Mouse (Mus musculus) T-cell, adult 2 months (primary cell): ENCODE data around the gene P2rx4.

Experiments used
- DNase-seq: peaks from one replicate; pipeline ENCODE4 v3.0.0; 2022; ENCODE audit warnings: low spot score

Gene P2rx4

DNA sequence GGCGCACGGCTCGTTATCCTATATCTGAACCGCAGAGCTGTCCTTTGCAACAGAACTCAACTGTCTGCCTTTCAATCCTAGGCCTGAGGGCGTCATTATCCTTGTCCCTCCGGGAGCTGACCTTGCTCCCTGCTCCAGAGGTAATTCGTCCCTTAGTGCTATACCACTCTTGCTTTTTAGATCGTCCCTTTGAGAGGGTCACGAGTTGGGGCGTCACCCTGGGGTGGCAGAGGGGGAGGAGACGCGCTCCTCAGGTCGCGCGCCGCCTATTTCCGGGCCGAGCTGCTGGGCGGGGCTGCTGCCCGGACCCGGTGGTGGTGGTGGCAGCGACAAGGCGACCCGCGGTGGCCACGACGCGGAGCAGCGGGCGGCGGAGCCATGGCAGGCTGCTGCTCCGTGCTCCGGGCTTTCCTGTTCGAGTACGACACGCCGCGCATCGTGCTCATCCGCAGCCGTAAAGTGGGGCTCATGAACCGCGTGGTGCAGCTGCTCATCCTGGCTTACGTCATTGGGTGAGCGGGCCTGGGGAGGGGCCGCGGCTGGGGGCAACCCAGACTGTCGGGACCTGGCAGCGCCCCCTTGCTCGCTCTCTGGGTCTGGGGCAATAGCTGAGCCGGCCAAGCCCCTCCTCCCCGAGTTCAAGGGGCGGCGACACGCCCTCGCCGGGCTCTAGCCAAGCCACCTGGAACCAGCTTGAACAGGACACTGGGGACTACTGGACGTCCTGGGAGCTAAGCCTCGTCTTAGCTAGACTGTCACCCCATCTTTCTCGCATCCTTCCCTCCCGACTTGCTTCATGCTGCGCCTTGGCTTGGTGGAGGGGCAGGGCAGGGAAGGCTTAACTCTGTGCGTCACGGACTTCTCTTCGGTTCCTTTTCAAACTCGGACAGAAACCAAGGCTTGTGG, at the start of gene P2rx4:
P2rx4 (plus strand) TSS at position 269 of the 906 bp plus-strand sequence.
- peak; percentile 94 for DNase-seq

DNA sequence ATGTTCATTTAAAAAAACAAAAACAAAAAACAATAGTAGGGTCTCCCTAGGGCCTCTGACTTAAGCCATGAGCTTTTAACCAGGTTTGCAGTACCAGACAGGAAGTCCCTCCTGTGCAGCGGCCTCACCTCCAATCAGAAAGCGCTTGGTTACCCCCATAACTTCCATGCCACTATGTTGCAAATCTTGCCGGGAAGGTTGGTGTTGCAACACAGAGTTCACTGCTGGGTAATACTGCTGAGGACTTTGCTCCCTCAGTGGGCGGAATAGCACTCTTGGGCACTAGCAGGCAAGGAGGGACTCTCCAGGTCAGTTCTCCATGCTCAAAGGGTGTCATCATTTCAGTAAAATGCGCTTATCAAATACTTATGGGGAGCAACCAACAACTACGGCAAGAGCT, 44.8 kb upstream of the P2rx4 start:
- DNase-seq = no peak

DNA sequence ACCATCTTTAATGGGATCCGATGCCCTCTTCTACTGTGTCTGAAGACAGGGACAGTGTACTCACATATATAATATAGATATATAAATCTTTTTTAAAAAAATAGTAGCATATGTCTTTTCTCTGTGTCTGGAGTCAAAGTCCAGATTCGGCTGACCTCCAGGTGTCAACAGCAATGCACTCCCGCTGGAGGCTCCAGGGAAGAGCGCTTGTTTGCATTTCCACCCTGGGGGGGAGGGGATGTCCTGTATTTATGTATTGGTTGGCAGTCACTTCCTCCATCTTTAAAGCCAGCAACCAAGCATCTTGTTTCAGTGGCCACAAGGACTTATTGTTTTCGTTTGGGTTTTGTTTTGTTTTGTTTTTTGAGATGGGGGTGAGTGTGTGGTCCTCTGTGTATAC, 42.3 kb upstream of the P2rx4 start:
- DNase-seq = no peak

DNA sequence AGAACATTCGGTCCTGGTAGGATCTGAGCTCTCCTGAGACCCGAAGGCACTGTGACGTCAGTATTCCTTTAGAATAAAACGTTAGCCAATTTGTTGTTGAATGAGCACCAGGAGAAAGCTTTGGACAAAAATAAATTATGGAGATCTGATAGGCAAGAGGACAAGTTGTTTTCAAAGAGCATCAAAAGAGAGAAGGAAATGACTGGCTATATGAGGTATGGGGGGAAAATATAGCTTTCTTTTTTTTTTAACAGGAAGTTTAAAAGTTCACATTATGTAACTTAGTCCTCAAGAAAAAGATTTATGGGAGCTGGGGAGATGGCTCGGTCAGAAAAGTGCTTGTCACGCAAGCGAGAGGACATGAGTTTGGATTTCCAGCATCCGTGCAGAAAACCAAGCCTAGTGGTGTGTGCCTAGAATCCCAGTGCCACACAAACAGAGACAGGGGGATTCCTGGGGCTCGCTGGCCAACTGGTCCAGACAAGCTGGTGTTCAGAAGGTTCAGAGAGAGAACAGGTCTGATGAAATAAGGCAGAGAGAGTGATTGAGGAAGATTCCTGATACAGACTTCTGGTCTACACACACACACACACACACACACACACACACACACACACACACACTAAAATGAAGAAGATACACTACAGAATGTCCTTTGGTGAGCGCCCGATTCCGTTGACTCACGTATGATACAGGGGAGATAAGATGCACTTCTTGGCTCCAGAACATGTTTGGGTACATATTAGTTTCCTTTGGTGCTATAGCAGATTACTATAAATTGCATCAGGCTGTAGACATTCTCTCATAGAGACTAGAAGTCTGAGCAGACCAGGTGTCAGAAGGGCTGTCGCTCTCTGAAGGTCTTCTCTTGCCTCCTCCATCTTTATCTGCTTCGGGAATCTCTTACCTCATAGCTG, 38.1 kb upstream of the P2rx4 start:
- DNase-seq = no peak

DNA sequence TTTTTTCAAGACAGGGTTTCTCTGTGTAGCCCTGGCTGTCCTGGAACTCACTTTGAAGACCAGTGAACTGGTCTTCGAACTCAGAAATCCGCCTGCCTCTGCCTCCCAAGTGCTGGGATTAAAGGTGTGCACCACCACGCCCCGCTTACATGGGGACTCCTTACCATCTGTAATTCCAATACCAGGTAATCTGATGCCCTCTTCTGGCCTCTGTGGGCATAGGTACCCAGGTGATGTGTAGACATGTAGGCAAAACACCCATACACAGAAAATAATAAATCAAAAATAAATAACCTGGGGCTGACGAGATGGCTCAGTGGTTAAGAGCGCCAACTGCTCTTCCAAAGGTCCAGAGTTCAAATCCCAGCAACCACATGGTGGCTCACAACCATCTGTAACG, 35.7 kb upstream of the P2rx4 start:
- peak; percentile 44 for DNase-seq

DNA sequence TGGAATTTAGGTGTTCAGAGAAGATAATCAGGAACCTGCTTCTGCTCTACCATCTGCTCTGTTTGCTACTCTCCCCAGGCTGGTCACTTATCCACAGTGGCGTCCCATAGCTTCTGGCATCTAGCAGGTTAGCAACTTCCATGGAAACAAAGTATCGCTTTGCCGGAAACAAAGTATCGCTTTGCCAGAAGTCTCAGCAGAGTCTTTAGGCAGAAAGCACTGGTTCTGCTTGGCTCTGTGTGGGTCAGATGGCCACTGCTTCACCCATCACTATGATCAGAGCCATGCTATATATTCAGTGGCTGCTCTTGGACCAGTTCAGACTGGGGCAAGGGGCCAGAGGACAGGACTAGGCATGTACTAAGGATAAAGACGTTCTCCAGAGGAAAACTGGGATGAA, 35.0 kb upstream of the P2rx4 start:
- no peak for DNase-seq

DNA sequence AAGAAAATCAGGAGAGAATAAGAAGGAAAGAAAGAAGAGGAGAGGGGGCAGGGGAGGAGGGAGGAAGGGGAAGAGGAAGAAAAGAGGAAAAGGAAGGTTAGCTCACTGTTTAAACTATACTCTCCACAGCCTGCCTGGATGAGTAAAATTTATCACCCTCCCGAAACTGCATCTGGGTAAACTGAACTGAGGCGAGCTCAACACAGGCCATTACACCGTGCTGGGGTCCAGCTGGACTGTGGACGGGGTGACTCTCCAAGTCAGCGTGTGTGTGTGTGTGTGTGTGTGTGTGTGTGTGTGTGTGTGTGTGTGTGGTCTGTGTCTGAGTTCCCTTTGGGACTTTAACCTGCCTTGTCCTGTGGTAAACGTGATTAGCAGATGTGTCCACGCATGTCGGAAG, 31.3 kb upstream of the P2rx4 start:
- DNase-seq = no peak

DNA sequence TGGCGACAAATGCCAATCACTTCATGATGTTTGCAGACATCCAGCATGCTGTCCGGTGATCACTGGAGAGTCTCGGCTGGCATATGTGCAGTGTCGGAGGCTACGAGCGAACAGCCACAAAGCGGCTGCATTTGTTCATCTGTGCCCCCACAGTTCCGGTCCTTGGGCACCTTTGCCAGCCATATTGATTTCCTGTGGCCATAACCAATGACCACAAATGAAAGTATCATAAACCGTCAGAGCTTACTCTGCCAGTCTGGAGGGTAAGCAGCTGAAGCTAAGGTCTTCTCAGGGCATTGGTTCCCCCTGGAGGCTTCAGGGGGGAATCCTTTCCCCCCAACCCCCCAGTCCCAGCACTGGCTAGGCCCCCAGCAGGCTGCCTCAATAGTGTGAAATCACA, 29.4 kb upstream of the P2rx4 start:
- DNase-seq = peak; percentile 27

DNA sequence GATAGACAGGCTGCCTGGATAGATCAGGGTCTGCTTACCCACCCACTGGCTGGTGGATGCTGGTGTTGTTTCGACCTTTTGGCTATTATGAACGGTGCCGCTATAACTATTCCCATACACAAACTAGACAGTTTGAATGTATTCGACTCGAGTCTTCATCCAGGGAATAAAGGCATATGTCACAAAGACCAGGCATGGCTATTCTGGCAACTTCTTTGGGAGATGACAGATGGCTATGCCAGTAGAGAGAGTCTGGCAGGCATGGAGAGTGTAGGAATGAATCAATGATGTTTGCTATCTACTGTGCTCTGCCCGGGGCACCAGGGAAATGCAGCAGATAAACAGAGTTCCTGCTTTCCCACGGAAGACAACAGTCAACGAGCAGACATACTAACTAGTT, 27.5 kb upstream of the P2rx4 start:
- DNase-seq = no peak

DNA sequence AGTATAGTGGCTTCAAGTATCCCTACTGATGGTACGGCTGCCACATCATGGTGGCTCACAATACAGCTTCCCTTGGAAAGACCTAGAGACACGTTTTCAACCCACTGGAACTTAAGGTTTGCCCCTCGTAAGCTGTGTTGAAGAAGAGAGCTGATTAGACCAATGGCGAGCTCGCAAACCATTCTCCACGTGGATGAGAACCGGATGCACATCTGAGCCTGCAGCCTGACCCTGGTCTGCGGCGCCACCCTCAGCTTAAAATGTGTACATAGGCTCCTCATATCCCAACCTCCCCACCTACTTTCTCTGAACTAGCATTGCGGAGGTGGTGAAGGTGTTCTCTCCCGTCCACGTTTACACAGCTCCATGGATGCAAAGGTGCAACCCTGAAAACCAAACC, 26.1 kb upstream of the P2rx4 start:
- no peak for DNase-seq

DNA sequence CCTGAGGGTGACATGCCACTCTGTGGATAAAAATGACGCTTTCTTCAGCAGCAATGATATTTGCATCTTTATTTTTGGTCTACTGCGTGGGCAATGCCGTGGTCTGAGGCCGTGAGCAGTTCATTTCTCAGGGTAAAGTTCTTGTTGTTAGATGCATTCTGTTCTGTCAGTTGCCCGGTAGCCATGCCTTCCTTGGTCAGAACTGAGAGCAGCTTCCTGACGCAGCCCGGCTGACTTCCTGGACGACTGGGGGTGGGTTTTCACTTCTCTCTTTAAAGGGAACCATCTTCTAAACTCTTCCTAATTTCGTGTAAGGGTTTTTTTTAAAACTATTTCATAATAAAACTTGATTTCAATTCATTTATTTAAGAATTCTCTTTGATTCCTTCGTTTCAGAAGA, 23.4 kb upstream of the P2rx4 start:
- DNase-seq = no peak

DNA sequence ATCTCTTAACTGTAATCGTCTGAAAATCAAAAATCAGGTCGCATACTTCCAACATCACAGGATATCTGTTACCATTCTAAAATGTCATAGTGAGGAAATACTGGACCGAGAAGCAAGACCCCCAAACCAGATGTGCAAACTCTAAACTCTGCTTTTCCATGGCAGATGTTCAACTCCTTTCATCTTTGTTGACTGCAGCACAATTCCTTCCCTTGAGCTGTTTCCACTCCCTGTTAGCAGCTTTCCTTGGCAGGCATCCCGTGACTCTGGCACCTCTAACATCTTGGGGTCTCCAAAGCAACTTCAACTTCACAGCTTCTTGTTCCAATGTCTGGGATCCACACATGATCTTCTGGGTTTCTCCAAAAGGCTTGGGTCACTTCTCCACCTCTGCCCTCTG, 20.0 kb upstream of the P2rx4 start:
- DNase-seq = no peak

DNA sequence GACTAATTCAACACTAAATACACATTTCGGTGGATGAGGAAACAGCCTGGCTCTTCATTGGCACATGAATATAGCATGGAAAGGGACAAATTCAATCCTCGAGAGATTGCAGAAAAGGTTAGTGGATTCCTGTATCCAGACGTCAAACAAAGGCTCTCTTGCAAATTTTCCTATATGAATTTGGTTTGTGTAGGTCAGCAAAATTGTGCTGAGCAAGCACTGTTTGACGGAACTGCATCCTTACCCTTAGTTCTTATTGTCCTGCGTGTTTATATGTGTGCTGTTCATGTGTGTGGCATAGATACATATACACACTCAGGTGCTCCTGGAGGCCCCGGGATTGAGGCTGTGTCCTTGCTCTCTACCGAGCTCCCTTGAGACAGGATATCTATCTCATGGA, 18.2 kb upstream of the P2rx4 start:
- no peak for DNase-seq

DNA sequence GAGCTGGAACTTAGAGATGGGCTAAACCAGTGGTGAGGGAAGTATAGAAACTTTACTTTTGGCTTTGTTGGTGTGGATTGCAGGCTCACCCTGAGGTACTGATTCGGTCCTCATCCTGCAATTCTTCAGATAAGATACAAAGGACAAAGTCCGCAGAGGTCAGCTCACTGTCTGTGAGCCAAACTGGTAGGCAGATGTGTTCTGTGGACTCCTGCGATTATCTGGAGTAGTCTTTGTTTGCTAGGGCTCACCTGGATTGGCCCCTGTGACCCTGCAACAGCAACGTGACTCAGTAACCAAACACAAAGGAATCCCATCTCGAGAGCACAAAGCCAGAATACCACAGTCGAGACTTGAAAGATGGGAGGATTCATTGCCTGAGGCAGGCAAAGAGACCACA, 16.9 kb upstream of the P2rx4 start:
- DNase-seq = no peak

DNA sequence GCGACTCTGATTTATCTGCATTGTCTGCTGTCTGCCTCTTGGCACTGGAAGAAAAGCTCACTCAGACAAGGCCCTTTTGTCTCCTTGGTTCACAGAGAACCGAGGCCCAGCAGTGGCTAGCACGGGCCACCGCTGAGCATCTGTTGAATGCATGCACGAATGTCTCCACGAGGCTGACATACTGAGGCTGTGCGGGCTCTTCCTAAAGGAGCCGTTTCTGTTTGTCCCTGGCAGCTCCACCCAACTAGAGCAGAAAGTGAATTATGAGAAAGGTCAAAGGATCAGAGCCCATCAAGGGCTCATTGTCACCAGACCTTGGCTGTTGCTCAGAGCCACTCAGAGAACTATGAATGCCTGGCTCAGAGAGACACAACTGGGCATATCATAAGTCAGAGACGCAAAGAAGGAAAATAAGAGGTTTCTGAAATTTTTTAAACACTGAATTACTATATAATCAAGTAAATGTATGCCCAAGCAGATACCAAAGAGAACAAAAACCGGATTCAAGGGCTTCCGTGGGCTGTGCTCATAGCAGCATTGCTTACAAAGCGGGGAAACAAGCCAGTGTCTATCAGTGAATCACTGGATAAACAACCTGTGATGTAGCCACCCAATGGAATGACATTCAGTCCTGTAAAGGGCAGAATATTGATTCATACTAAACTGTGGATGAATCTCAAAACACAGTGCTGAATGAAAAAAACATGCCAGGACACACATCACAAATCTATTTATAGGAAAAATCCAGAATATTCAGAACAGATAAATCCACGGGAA, 13.7 kb upstream of the P2rx4 start:
- no peak for DNase-seq

DNA sequence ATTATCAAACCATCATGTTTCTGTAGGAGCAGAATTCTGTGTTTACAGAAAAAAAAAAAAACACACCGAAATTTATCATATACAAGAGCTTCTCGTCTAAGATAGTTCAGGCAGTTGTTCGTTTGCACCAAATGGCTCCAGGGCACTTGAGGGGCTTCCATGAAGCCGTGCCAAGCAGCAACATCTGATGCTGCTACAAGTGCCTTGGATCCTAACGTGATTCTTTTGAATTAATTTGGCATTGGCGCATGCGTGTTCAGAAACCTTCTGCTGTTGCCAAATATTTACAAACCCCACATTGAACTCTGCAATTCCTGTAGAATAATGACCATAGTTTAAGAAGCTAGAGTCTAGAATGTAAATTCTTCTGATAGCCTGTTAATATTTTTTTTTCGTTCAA, 11.8 kb upstream of the P2rx4 start:
- no peak for DNase-seq

DNA sequence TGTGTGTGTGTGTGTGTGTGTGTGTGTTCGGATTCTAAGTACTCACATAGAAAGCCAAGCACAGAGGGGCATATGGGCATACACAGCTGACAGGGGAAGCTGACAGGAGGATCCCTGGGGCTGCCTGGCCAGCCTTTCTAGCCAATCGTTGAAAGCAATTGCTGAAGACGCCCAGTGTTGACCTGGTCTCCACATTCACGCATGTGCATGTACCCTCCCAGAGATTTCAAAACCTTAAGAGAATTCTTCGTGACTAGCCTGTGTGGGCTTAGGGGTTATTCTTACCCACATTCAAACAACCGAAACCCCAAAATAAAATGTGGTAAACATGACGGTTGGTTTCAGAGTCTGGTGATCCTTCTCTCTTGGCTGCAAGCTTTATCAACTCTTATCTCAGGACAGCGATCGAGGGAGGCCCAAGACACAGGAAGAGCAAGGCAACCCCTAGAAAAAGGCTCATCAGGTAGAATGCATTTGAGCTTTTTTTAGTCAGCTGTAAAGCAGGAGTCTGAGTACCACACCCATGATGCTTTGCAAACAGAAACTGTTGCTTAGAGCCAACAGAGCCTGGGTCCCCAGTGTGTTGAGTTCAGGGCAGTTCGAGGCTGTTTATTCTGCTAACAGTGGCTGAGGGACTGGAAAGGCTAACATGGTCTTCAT, 9.2 kb upstream of the P2rx4 start:
- DNase-seq = peak; percentile 72

DNA sequence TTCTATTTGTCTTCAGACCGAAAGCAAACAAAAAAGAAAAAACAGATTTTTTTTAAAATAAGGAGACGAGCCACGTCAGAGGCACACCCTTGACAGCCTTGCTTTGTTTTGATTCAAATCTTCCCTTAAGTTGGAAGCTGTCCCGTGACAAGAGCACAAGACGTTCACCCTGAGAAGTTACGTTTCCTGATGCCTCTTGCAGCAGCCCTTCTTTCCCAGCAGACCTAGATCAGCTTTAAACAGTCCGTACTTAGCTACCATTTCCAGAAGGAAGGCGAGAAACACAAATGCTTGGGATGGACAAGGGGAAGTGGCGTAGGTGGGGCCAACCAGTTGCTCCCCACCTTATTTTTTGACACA, 8.7 kb upstream of the P2rx4 start:
- no peak for DNase-seq

DNA sequence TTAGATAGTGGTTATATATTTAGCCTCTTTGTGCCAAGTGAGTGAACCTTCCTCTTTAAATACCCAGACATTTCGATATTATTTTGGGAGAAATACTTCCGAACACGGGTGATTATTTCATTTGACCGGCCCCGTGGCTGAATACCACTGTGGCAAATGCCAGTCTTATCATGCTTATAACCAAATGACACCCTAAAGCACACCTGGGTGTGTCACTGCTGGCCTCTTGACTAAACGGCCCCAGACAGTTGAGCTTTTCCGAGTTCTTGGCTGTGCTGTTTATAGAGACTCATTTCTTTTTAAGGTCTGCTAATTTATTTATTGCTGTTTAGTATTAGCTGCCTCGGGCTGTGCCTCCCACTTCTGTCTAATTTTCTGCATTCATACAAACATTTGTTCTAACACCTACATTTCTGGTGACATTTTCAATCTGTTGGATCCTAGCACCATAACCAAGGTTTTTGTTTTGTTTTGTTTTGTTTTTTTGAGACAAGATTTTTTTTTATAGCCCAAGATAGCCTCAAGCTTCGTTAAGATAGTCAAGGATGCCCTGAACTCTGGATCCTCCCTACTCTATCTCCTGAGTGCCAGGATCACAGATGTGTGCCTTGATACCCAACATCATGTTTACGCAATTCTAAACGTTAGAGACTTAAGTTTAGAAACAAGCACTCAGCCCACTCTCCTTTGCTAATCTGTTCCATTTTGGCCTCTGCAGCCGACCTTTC, 7.1 kb upstream of the P2rx4 start:
- DNase-seq = no peak

DNA sequence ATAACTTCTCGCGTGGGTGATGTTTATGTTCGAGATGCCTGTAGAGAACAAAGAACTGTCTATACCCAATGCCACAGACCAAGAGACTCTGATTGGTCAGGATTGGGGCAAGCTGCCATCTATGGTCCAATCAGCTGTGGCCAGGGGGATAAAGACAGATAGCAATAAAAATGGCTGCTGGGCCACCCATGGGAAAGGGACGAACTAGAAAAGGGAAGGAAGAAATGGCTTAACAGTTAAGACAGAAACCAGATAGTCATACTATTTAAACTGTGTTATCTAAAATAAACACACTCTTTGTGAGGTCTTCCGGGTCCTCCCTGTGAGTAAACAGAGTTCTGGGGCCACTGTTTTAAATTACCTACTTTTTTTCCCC, 6.5 kb upstream of the P2rx4 start:
- DNase-seq = no peak

DNA sequence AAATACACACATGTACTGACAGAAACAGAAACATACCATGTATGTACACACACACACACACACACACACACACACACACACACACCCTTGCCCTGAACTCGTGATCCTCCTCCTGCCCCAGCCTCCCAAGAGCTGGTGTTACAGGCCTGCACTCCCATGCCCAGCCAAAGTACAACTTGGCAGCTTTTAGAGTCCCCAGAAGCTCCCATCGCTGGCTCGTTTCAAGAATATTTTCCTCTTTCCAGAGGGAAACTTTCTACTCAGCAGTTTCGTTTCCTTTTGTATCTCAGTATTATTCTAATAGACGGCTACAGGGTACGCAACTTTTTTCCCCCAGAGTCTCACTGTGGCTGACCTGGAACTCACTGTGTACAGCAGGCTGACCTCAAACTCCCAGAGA, 5.2 kb upstream of the P2rx4 start:
- DNase-seq = no peak
